Mouse (Mus musculus) left cerebral cortex, adult 18-20 months (tissue): ENCODE measurements around the gene Kdm5a. TPM values are rescaled to one million over a fixed set of nuclear protein-coding genes. Genes with fewer than 3 reads are reported as not detected.

Experiments
- DNase-seq, 2 experiments: peaks; one replicate each; pipeline ENCODE4 v3.0.0; 2021 to 2022; ENCODE audit warnings: low spot score in 2 of 2, mixed read lengths in 1 of 2
- long read RNA-seq, 2 experiments: library from polyadenylated mRNA; stranded (forward); transcript quantifications; one replicate each; pipeline ENCODE4 v2.0.0; 2021
- total RNA-seq, 2 experiments: library from RNA; stranded (reverse); gene quantifications; 2 replicates each; pipeline ENCODE4 v1.2.3; 2021

Kdm5a gene
- 10 to 100 TPM; 41.8 TPM for total RNA-seq
- long read RNA-seq, experiment 1, partial matches to known transcripts, result 3 of 6 reads
- long read RNA-seq, experiment 1, other reads (novel, unspliced or antisense), result 3 of 6 reads
- long read RNA-seq, experiment 2, full-length matches to known transcripts, result 1 of 6 reads
- long read RNA-seq, experiment 2, partial matches to known transcripts, result 2 of 6 reads
- long read RNA-seq, experiment 2, other reads (novel, unspliced or antisense), result 3 of 6 reads

GRCm38 (mm10) chr6:120363688-120364522 is at the start of gene Kdm5a, which contains the start of gene Ccdc77:
Gene Kdm5a, plus strand, starts transcription at chr6:120364124.
Gene Ccdc77, minus strand, starts transcription at chr6:120364374.
- peak; percentile 95 to 96 for DNase-seq

- no peak for DNase-seq
Observed at GRCm38 (mm10) chr6:120318303-120318940, 45.5 kb upstream of the Kdm5a start.

GRCm38 (mm10) chr6:120319129-120319528 is 44.8 kb upstream of the Kdm5a start:
- DNase-seq, result no peak

- DNase-seq, result no peak
Observed at GRCm38 (mm10) chr6:120320369-120320768, 43.6 kb upstream of the Kdm5a start.

GRCm38 (mm10) chr6:120324295-120324927 is 39.5 kb upstream of the Kdm5a start:
- peak; percentile 55 to 71 for DNase-seq

- DNase-seq, result no peak
Observed at GRCm38 (mm10) chr6:120332351-120332750, 31.6 kb upstream of the Kdm5a start.

GRCm38 (mm10) chr6:120343992-120344391 is 19.9 kb upstream of the Kdm5a start:
- DNase-seq, result no peak

- no peak for DNase-seq
Observed at GRCm38 (mm10) chr6:120349018-120349417, 14.9 kb upstream of the Kdm5a start.

- DNase-seq, result no peak
Observed at GRCm38 (mm10) chr6:120356478-120356877, 7.4 kb upstream of the Kdm5a start.

- DNase-seq, result peak; percentile 84 to 89
Observed at GRCm38 (mm10) chr6:120356951-120357945, 6.7 kb upstream of the Kdm5a start.

- no peak for DNase-seq
Observed at GRCm38 (mm10) chr6:120362124-120362523, 1.8 kb upstream of the Kdm5a start.

- DNase-seq, result no peak
Observed at GRCm38 (mm10) chr6:120362774-120363687, 893 bp upstream of the Kdm5a start.

- DNase-seq, result no peak
Observed at GRCm38 (mm10) chr6:120364523-120364905, 590 bp downstream of the Kdm5a start.

GRCm38 (mm10) chr6:120365051-120365450 is 1.1 kb downstream of the Kdm5a start:
- DNase-seq, result no peak

- DNase-seq, result no peak
Observed at GRCm38 (mm10) chr6:120376736-120377135, 12.8 kb downstream of the Kdm5a start.

- DNase-seq, result no peak
Observed at GRCm38 (mm10) chr6:120390054-120390453, 26.1 kb downstream of the Kdm5a start.

- DNase-seq, result no peak
Observed at GRCm38 (mm10) chr6:120392811-120393210, 28.9 kb downstream of the Kdm5a start.

GRCm38 (mm10) chr6:120395622-120396345 is 31.9 kb downstream of the Kdm5a start:
- DNase-seq, result no peak
